9 mouse cellular contexts compared by ENCODE assay signal in the genomic region with DNA sequence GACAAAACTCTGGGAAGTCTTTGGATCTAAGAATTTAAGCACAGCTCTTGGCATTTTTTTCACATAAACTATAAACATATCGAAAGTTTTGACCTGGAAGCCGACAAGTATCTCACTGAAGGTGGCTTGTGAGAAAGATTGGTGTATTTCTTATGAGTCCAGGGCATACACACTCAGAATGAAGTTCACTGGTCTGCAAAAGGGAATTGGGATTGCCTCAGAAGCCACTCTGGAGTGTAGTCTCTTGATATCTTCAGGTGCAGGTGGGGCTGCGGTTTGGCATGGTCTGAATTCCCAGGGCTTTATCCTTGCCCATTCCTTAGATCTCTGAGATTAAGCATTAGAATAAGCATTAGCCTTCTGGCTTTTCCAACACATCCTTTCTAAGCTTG. TPM values are rescaled to one million over a fixed set of nuclear protein-coding genes. Genes with fewer than 3 reads are reported as not detected.
DNase-seq lines count a peak whose midpoint lies in the region; ATAC-seq and TF ChIP-seq lines count a peak whose summit lies in the region.
"Had no signal": no experiment of that assay in that cellular context is flagged by ENCODE, and none has a peak within 500 bp of the region (broad histone marks: within the 10 kb centered on the region; RNA-seq: fewer than 3 reads in every experiment).

No protein-coding gene starts in this region.

- no peaks in the 10 kb centered on the region for H3K27me3 ChIP-seq in heart, embryonic 12.5 days (replicated peaks)
- no peaks in the 10 kb centered on the region for H3K27me3 ChIP-seq in E14TG2a.4 (ENCODE audit: insufficient read depth, low read length)
- H3K27me3 ChIP-seq in forebrain, embryonic 15.5 days = no peaks in the 10 kb centered on the region
- no peaks in the 10 kb centered on the region for H3K27me3 ChIP-seq in liver, embryonic 16.5 days (ENCODE audit: control insufficient read depth, insufficient read depth, low read depth, low read length)
- H3K27me3 ChIP-seq: limb, embryonic 15.5 days had no signal

- intact Hi-C loops in gastrocnemius, postnatal 36 days (cut with DNase I) = no loop called here

- ATAC-seq in heart, embryonic 12.5 days (ENCODE audit: insufficient number of reproducible peaks, low FRiP score) = no peak
- ATAC-seq in forebrain, embryonic 15.5 days (replicated peaks) = no peak; the same call in 1 of the 2 replicates
- ATAC-seq in liver, embryonic 16.5 days (ENCODE audit: low read depth) = no peak

- peak overlapping the region; percentile 41; the same call in 1 of the 2 replicates for H3K4me2 ChIP-seq in heart, embryonic 12.5 days
- peak overlapping the region; percentile 37 for H3K4me2 ChIP-seq in forebrain, embryonic 15.5 days (replicated peaks)
- H3K4me2 ChIP-seq in liver, embryonic 16.5 days (ENCODE audit: low read depth, low read length) = peak overlapping the region; percentile 27; the same call in 1 of the 2 replicates
- H3K4me2 ChIP-seq: limb, embryonic 15.5 days had no signal

- no peaks in the 10 kb centered on the region for H3K36me3 ChIP-seq in heart, embryonic 12.5 days
- H3K36me3 ChIP-seq in E14TG2a.4 (ENCODE audit: insufficient read depth, low read length) = peaks cover 4% of the 10 kb centered on the region
- H3K36me3 ChIP-seq in forebrain, embryonic 15.5 days = no peaks in the 10 kb centered on the region
- no peaks in the 10 kb centered on the region for H3K36me3 ChIP-seq in liver, embryonic 16.5 days (ENCODE audit: control insufficient read depth, insufficient read depth)
- H3K36me3 ChIP-seq: limb, embryonic 15.5 days had no signal

- no peak for TF ChIP-seq CTCF in E14TG2a.4 (conservative IDR thresholded peaks at IDR 0.05; ENCODE audit: low read length)

- no peak overlapping the region for H3K9ac ChIP-seq in heart, embryonic 12.5 days
- H3K9ac ChIP-seq in forebrain, embryonic 15.5 days (replicated peaks) = no peak overlapping the region
- H3K9ac ChIP-seq in liver, embryonic 16.5 days (ENCODE audit: low read depth, low read length) = no peak overlapping the region

- no peaks in the 10 kb centered on the region for H3K4me1 ChIP-seq in heart, embryonic 12.5 days (replicated peaks)
- H3K4me1 ChIP-seq in E14TG2a.4 (replicated peaks; ENCODE audit: low read depth, low read length) = peaks cover 5% of the 10 kb centered on the region
- H3K4me1 ChIP-seq in forebrain, embryonic 15.5 days = 0 out of 2 replicates have a peak, but pooled peaks cover 11% of the 10 kb centered on the region
- H3K4me1 ChIP-seq in liver, embryonic 16.5 days (ENCODE audit: control insufficient read depth, low read depth, low read length) = no peaks in the 10 kb centered on the region
- H3K4me1 ChIP-seq: limb, embryonic 15.5 days had no signal

- 0 out of 2 replicates have a peak overlapping the region, but pooled peaks have one; percentile 67 for H3K4me3 ChIP-seq in heart, embryonic 12.5 days
- 0 out of 2 replicates have a peak overlapping the region, but pooled peaks have one; percentile 85 for H3K4me3 ChIP-seq in E14TG2a.4 (replicated peaks; ENCODE audit: low read length)
- H3K4me3 ChIP-seq in forebrain, embryonic 15.5 days = peak overlapping the region; percentile 56
- H3K4me3 ChIP-seq in liver, embryonic 16.5 days (ENCODE audit: low read depth, low read length) = no peak overlapping the region

- WGBS in heart, embryonic 12.5 days = 25% methylated on average over 3 of the region's 3 CpGs
- WGBS in forebrain, embryonic 15.5 days = 33% methylated on average over 3 of the region's 3 CpGs
- 27% methylated on average over 3 of the region's 3 CpGs for WGBS in liver, embryonic 16.5 days (ENCODE audit: insufficient replicate concordance)

- H3K9me3 ChIP-seq in heart, embryonic 12.5 days (replicated peaks) = no peaks in the 10 kb centered on the region
- no peaks in the 10 kb centered on the region for H3K9me3 ChIP-seq in E14TG2a.4 (ENCODE audit: low read length)
- H3K9me3 ChIP-seq in forebrain, embryonic 15.5 days = no peaks in the 10 kb centered on the region
- no peaks in the 10 kb centered on the region for H3K9me3 ChIP-seq in liver, embryonic 16.5 days (replicated peaks; ENCODE audit: control insufficient read depth, low read length)
- H3K9me3 ChIP-seq: limb, embryonic 15.5 days had no signal

- H3K27ac ChIP-seq in heart, embryonic 12.5 days (ENCODE audit: poor library complexity, severe bottlenecking) = no peak overlapping the region
- no peak overlapping the region for H3K27ac ChIP-seq in forebrain, embryonic 15.5 days (replicated peaks)
- H3K27ac ChIP-seq in liver, embryonic 16.5 days (ENCODE audit: low read length) = no peak overlapping the region

- DNase-seq in heart, adult 11 months = no peak
- no peak for DNase-seq in urinary bladder, postnatal 4 days (ENCODE audit: low spot score in 2 of 2)
- DNase-seq in gastrocnemius, postnatal 36 days = no peak
- no peak for DNase-seq in adrenal gland, postnatal 14 days

RNA-seq across cellular contexts. Expression of a gene that starts 0.3 kb away (rescaled TPM):
- 172 and 176 TPM in 2 replicates for polyA plus RNA-seq in heart, embryonic 12.5 days (2016; fragmentation: Nextera tagmentation; extraction: Ambion mirVana)
- 301 and 321 TPM in 2 replicates for polyA plus RNA-seq in forebrain, embryonic 15.5 days (2015; fragmentation: Nextera tagmentation; extraction: Ambion mirVana)
- polyA plus RNA-seq in liver, embryonic 16.5 days (2015; fragmentation: Nextera tagmentation; extraction: Ambion mirVana) = 85.5 and 114 TPM in 2 replicates
- total RNA-seq in gastrocnemius, postnatal 36 days (2021) = 10 to 100 TPM; 39.2 to 45.3 TPM
- total RNA-seq in adrenal gland, postnatal 14 days (2021) = 37.6 and 43.7 TPM in 2 replicates
